Mouse (Mus musculus): ENCODE measurements at regions not wholly inside any gene's neighbourhood (a gene's known extent, or its start where the extent isn't known, plus 50 kb on each side); places are given as distances from the start of the nearest gene placed in this dataset.
A peak's percentile ranks its signal among the peaks of the same experiment; 100 is the strongest.

- peak; percentile 85 for DNase-seq (ENCODE audit: low read depth)
Measured at GRCm38 (mm10) chr5:83533901-83534300, 178.9 kb upstream of the Tecrl start.

GRCm38 (mm10) chr5:83518661-83519060, 163.7 kb upstream of the Tecrl start:
- peak; percentile 84 for DNase-seq (ENCODE audit: low read depth)
- TF ChIP-seq CTCF (IDR thresholded peaks at IDR 0.05; ENCODE audit: borderline replicate concordance, extremely low read depth, insufficient read depth, insufficient read length) (no peak), POLR2A (IDR thresholded peaks at IDR 0.05; ENCODE audit: borderline replicate concordance, extremely low read depth, insufficient read depth, insufficient read length, poor library complexity, severe bottlenecking) (no peak)

More at GRCm38 (mm10) chr5:83533901-83534300, 178.9 kb upstream of the Tecrl start:
- TF ChIP-seq POLR2A (IDR thresholded peaks at IDR 0.05; ENCODE audit: borderline replicate concordance, extremely low read depth, insufficient read depth, insufficient read length, poor library complexity, severe bottlenecking) (no peak), CTCF (IDR thresholded peaks at IDR 0.05; ENCODE audit: borderline replicate concordance, extremely low read depth, insufficient read depth, insufficient read length) (no peak)

GRCm38 (mm10) chr5:83484135-83484534, 129.1 kb upstream of the Tecrl start:
- DNase-seq (ENCODE audit: low read depth), result peak; percentile 79
- TF ChIP-seq POLR2A (IDR thresholded peaks at IDR 0.05; ENCODE audit: borderline replicate concordance, extremely low read depth, insufficient read depth, insufficient read length, poor library complexity, severe bottlenecking) (no peak), CTCF (IDR thresholded peaks at IDR 0.05; ENCODE audit: borderline replicate concordance, extremely low read depth, insufficient read depth, insufficient read length) (peak; percentile 30; the same call in 1 of the 2 replicates)

GRCm38 (mm10) chr5:83440259-83440658, 85.3 kb upstream of the Tecrl start:
- TF ChIP-seq POLR2A (IDR thresholded peaks at IDR 0.05; ENCODE audit: borderline replicate concordance, extremely low read depth, insufficient read depth, insufficient read length, poor library complexity, severe bottlenecking) (no peak), CTCF (IDR thresholded peaks at IDR 0.05; ENCODE audit: borderline replicate concordance, extremely low read depth, insufficient read depth, insufficient read length) (peak; percentile 75)
- DNase-seq (ENCODE audit: low read depth), result peak; percentile 87

- peak; percentile 5 for DNase-seq (ENCODE audit: low read depth)
- no peak for TF ChIP-seq POLR2A (IDR thresholded peaks at IDR 0.05; ENCODE audit: borderline replicate concordance, extremely low read depth, insufficient read depth, insufficient read length, poor library complexity, severe bottlenecking)
- no peak for TF ChIP-seq CTCF (IDR thresholded peaks at IDR 0.05; ENCODE audit: borderline replicate concordance, extremely low read depth, insufficient read depth, insufficient read length)
Measured at GRCm38 (mm10) chr5:83436510-83436909, 81.5 kb upstream of the Tecrl start.

- no peak for TF ChIP-seq CTCF (IDR thresholded peaks at IDR 0.05; ENCODE audit: borderline replicate concordance, extremely low read depth, insufficient read depth, insufficient read length)
- TF ChIP-seq POLR2A (IDR thresholded peaks at IDR 0.05; ENCODE audit: borderline replicate concordance, extremely low read depth, insufficient read depth, insufficient read length, poor library complexity, severe bottlenecking), result no peak
- DNase-seq (ENCODE audit: low read depth), result no peak
Measured at GRCm38 (mm10) chr5:83421708-83422107, 66.7 kb upstream of the Tecrl start.

GRCm38 (mm10) chr5:83410221-83410620, 55.2 kb upstream of the Tecrl start:
- DNase-seq (ENCODE audit: low read depth), result peak; percentile 36
- TF ChIP-seq POLR2A (IDR thresholded peaks at IDR 0.05; ENCODE audit: borderline replicate concordance, extremely low read depth, insufficient read depth, insufficient read length, poor library complexity, severe bottlenecking) (no peak), CTCF (IDR thresholded peaks at IDR 0.05; ENCODE audit: borderline replicate concordance, extremely low read depth, insufficient read depth, insufficient read length) (no peak)

GRCm38 (mm10) chr5:83405266-83405954, 50.4 kb upstream of the Tecrl start:
- TF ChIP-seq CTCF (IDR thresholded peaks at IDR 0.05; ENCODE audit: borderline replicate concordance, extremely low read depth, insufficient read depth, insufficient read length) (no peak), POLR2A (IDR thresholded peaks at IDR 0.05; ENCODE audit: borderline replicate concordance, extremely low read depth, insufficient read depth, insufficient read length, poor library complexity, severe bottlenecking) (no peak)
- peak; percentile 83 for DNase-seq (ENCODE audit: low read depth)
